Mouse (Mus musculus) lung, postnatal 36 days (tissue): ENCODE data around the gene Lyl1.

Source experiments
- DNase-seq: peaks from one replicate; pipeline ENCODE4 v3.0.0; 2022; ENCODE audit warnings: mixed read lengths

The Lyl1 gene

GRCm38 (mm10) chr8:84743517-84744420, 42.5 kb downstream of the Lyl1 start:
- DNase-seq, result peak; percentile 90

DNA sequence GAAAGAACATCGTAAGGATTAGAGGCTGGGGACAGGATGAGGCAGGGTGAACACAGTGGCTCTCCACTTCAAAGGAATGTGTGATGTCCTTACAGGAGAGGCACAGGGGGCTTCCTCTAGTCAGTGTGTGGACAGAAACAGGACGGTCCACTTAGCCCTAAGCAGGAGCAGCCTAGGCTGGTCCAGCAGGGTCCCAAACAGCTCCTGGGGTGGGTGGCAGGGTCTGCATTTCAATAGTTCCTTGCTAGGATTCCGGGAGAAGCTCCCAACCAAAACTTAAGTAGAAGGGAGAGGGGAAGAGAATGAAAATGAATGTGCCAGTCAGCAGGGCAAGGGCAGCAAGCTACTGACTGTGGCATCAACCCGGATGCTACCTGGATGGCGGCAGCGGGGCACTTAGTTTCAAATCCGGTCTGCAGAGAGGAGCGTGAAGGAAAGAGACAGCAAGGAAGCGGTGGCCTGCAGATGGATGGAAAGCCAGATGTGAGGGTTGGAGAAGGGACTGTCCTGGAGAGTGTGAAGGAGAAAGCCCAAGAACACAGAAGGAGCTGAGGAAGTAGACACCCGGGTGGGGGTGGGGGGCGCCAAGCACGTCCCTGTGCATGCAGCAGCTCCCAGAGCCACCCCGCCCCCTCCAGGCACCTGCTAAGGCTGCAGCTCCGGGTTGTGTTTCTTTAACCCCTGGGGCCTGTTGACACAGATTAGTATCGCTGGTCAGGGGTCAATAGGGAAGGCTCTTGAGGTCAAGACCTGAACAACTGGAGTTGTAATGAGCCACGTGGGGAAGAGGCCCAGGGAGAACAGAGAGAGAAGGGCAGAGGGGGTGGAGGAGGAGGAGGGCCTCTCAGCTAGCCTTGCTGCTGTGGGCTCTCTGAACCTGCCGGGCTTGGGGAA, 44.0 kb downstream of the Lyl1 start:
- DNase-seq, result no peak

DNA sequence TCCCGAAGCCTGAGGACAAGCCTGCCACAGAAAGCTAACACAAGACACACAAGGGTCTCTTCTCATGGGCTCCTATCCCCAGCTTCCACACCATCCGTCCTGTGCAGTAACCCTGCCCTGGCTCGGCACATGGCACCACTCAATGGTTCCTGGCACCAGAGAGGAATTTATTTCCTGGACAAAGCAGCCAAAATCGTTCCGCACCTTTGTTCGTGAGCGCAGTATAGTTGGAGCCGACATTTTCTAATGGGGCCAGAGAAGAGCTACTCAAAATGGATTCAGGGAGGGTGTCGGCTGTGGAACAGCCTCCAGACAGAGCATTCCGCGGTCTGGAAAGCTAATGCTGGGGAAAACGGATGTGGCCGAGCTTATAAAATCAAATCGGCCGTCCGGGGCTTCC, 48.3 kb downstream of the Lyl1 start:
- no peak for DNase-seq

DNA sequence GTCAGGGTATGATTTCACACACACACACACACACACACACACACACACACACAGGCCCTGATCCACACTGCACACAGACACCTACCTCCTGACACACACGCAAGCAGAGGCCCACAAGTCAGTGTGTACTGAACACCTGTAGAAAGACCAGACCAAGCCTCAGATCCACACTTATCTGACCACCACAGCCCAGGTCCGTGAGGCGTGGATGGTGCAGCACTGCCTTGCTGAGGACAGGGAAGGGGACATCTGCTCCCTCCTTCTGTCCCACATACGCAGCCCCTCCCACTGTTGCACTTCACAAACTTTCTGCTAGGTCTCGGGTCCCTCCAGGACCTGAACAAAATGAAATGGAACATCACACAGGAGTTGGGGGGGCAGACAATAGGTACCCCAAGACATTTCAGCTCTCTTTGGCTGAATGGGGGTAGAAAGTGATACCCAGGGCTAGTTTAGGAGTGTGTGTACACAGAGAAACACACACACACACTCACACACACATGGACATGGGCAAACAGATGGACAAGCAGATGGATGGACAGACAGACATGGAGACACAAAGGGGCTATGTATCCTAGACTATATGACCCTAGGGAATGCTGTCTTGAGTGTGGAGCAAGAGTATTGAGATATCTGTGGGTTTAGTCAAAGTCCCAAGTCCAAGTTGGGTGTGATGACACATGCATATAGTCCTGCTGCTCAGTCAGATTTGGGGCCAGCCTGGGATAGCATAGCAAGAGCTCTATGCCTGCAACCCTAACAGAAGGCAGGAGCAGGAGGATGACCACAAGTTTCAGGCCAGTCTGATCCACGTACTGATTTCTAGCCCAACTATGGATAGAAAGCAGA, 51.7 kb downstream of the Lyl1 start:
- DNase-seq, result no peak
